Mouse (Mus musculus) liver, embryonic 14.5 days (tissue): ENCODE data around the gene Rin3.

Experiments used
- CTCF ChIP-seq: IDR thresholded peaks from 2 replicates; pipeline ENCODE4 v1.5.1; 2016; ENCODE audit warnings: antibody characterized with exemption, low read depth, control low read depth
- EP300 ChIP-seq: IDR thresholded peaks from 2 replicates; pipeline ENCODE4 v1.6.1; 2016; ENCODE audit warnings: antibody characterized with exemption, low read depth

- TF ChIP-seq EP300 (no peak), CTCF (no peak)
These were observed 30.3 kb upstream of the Rin3 start for GRCm38 (mm10) chr12:102252525-102252924.
